Mouse (Mus musculus) adrenal gland, postnatal 10 days (tissue): ENCODE results near the gene Sbk3. TPM values are rescaled to one million over a fixed set of nuclear protein-coding genes. Genes with fewer than 3 reads are reported as not detected.

ENCODE experiments used
- total RNA-seq, 2 experiments: library from RNA; stranded (reverse); gene quantifications; 2 replicates each; pipeline ENCODE4 v1.2.3; 2021

Gene Sbk3
- total RNA-seq, 2 experiments from 2014 or later, result 0.24 to 0.30 TPM

Other genes starting within 250 kb of the Sbk3 start
- gene Tmem150b, start 245.9 kb downstream of the Sbk3 start, total RNA-seq, result under 1 TPM; 0.21 to 0.27 TPM
- gene Kmt5c, start 231.1 kb downstream of the Sbk3 start, total RNA-seq, result 10 to 100 TPM; 54.5 to 98.2 TPM
- gene Cox6b2, start 218.1 kb downstream of the Sbk3 start, total RNA-seq, result 10 to 100 TPM; 28.5 to 39.2 TPM
- not detected for gene Fam71e2, start 199.9 kb downstream of the Sbk3 start, total RNA-seq
- under 1 TPM; 0.12 to 0.18 TPM for gene Il11, start 188.3 kb downstream of the Sbk3 start, total RNA-seq
- gene Tmem190, start 188.2 kb downstream of the Sbk3 start, total RNA-seq, result not detected
- 10 to 100 TPM; 10.4 to 11.3 TPM for gene Tmem238, start 181.5 kb downstream of the Sbk3 start, total RNA-seq
- 1,000 to 10,000 TPM; 1,057 to 1,113 TPM for gene Rpl28, start 178.3 kb downstream of the Sbk3 start, total RNA-seq
- gene Ube2s, start 158.6 kb downstream of the Sbk3 start, total RNA-seq, result 100 to 1,000 TPM; 122 to 126 TPM
- gene Shisa7, start 126.5 kb downstream of the Sbk3 start, total RNA-seq, result 1 to 10 TPM; 1.3 to 3.1 TPM
- gene Isoc2b, start 100.9 kb downstream of the Sbk3 start, total RNA-seq, result 10 to 100 TPM in 1 of 2 experiments, 1 to 10 TPM in 1; 6.8 to 13.3 TPM
- gene Isoc2a, start 94.0 kb downstream of the Sbk3 start, total RNA-seq, result 10 to 100 TPM; 52.8 to 56.8 TPM
- gene Gm36210, start 64.7 kb downstream of the Sbk3 start, total RNA-seq, result not detected
- 10 to 100 TPM; 14.7 to 16.4 TPM for gene Zfp628, start 56.0 kb downstream of the Sbk3 start, total RNA-seq
- gene Nat14, start 49.1 kb downstream of the Sbk3 start, total RNA-seq, result 1 to 10 TPM; 5.5 to 8.5 TPM
- gene Ssc5d, start 45.4 kb downstream of the Sbk3 start, total RNA-seq, result 1 to 10 TPM; 5.9 to 6.9 TPM
- gene Sbk2, start 6.8 kb downstream of the Sbk3 start, total RNA-seq, result 1 to 10 TPM; 1.6 to 3.1 TPM
- 10 to 100 TPM; 16.0 to 19.9 TPM for gene Zfp579, start 25.0 kb upstream of the Sbk3 start, total RNA-seq
- gene Zfp524, start 43.2 kb upstream of the Sbk3 start, total RNA-seq, result 10 to 100 TPM; 12.6 to 13.2 TPM
- 10 to 100 TPM; 24.4 to 27.7 TPM for gene Fiz1, start 43.5 kb upstream of the Sbk3 start, total RNA-seq
- not detected for gene Gm44973, start 44.3 kb upstream of the Sbk3 start, total RNA-seq
- gene Zfp865, start 49.2 kb upstream of the Sbk3 start, total RNA-seq, result 10 to 100 TPM; 22.9 to 30.0 TPM
- 1 to 10 TPM; 2.1 to 2.6 TPM for gene Ccdc106, start 49.4 kb upstream of the Sbk3 start, total RNA-seq
- gene 4632433K11Rik, start 63.0 kb upstream of the Sbk3 start, total RNA-seq, result not detected
- 1 to 10 TPM; 5.7 to 7.3 TPM for gene Zfp784, start 67.3 kb upstream of the Sbk3 start, total RNA-seq
- 10 to 100 TPM; 11.4 to 13.1 TPM for gene Zfp580, start 80.4 kb upstream of the Sbk3 start, total RNA-seq
- gene U2af2, start 91.0 kb upstream of the Sbk3 start, total RNA-seq, result 100 to 1,000 TPM; 142 to 161 TPM
- gene Epn1, start 109.1 kb upstream of the Sbk3 start, total RNA-seq, result 100 to 1,000 TPM; 144 to 150 TPM
- not detected for gene Rfpl4, start 145.8 kb upstream of the Sbk3 start, total RNA-seq
- 1 to 10 TPM; 2.2 to 3.1 TPM for gene Rasl2-9, start 154.8 kb upstream of the Sbk3 start, total RNA-seq
- not detected for gene Vmn1r55, start 178.5 kb upstream of the Sbk3 start, total RNA-seq
- not detected for gene Vmn1r56, start 225.6 kb upstream of the Sbk3 start, total RNA-seq
- gene Vmn1r57, start 247.3 kb upstream of the Sbk3 start, total RNA-seq, result not detected